Mouse (Mus musculus) heart, adult 2 months (tissue): ENCODE data around the gene Retsat.

Experiments used
- EP300 ChIP-seq: fragments of 200-500 bp; IDR thresholded peaks from 2 replicates; pipeline ENCODE4 v1.6.1; 2011; ENCODE audit warnings: low read depth, low read length, control low read depth; ENCODE audit not compliant: insufficient read depth
- POLR2A ChIP-seq: fragments of 200-500 bp; IDR thresholded peaks from 2 replicates; pipeline ENCODE4 v1.6.1; 2011; ENCODE audit warnings: mild to moderate bottlenecking, low read depth, low read length, control low read depth; ENCODE audit not compliant: insufficient read depth

GRCm38 (mm10) chr6:72635760-72636431, 37.6 kb downstream of the Retsat start:
- TF ChIP-seq POLR2A (no peak), EP300 (peak; percentile 68; the same call in 1 of the 2 replicates)
